Mouse (Mus musculus) forebrain, embryonic 12.5 days (tissue): ENCODE data around the gene Pitpnc1. TPM values are rescaled to one million over a fixed set of nuclear protein-coding genes. Genes with fewer than 3 reads are reported as not detected.

ENCODE experiments used
- ATAC-seq: fragments of 200-750 bp; cut with Nextera tagmentation; 2 replicates; pipeline ENCODE4 v1.8.0; 2017; ENCODE audit warnings: moderate TSS enrichment; ENCODE audit not compliant: low FRiP score
- H3K27ac ChIP-seq: fragments of 300-500 bp; sonication (generic); 2 replicates; pipeline ENCODE4 v1.5.1; 2016; ENCODE audit warnings: mild to moderate bottlenecking
- H3K27me3 ChIP-seq: fragments of 300-500 bp; sonication (generic); 2 replicates; pipeline ENCODE4 v1.6.1; 2016; ENCODE audit warnings: mild to moderate bottlenecking
- H3K36me3 ChIP-seq: fragments of 300-500 bp; sonication (generic); replicated peaks from 2 replicates; pipeline ENCODE4 v1.6.1; 2016; ENCODE audit warnings: mild to moderate bottlenecking
- H3K4me1 ChIP-seq: fragments of 300-500 bp; sonication (generic); 2 replicates; pipeline ENCODE4 v1.6.1; 2016
- H3K4me2 ChIP-seq: fragments of 300-500 bp; sonication (generic); 2 replicates; pipeline ENCODE4 v1.6.1; 2016; ENCODE audit warnings: mild to moderate bottlenecking, moderate library complexity
- H3K4me3 ChIP-seq: fragments of 300-500 bp; sonication (generic); replicated peaks from 2 replicates; pipeline ENCODE4 v1.5.1; 2016; ENCODE audit warnings: mild to moderate bottlenecking
- H3K9ac ChIP-seq: fragments of 300-500 bp; sonication (generic); 2 replicates; pipeline ENCODE4 v1.6.1; 2016; ENCODE audit warnings: mild to moderate bottlenecking
- H3K9me3 ChIP-seq: fragments of 300-500 bp; sonication (generic); 2 replicates; pipeline ENCODE4 v1.6.1; 2016
- WGBS: fragments of 180-500 bp; shearing (Covaris S2); methylation state at CpG from one replicate; pipeline ENCODE4 v1.1.7; 2016; 5-methylcytosine and 5-hydroxymethylcytosine counted together
- polyA plus RNA-seq: library from polyadenylated mRNA; unstranded; fragments of >200 nt; fragmentation: Nextera tagmentation; extraction: Ambion mirVana; gene quantifications from 2 replicates; pipeline ENCODE4 v1.2.1, GENCODE M21; 2016

Pitpnc1 gene
- polyA plus RNA-seq, 1 experiment from 2014 or later: 34.7 TPM

- H3K27me3 ChIP-seq: no peaks in the 10 kb centered on the region
- ATAC-seq: no peak
- H3K27ac ChIP-seq: no peak overlapping the region
- H3K4me1 ChIP-seq: peaks cover 12% of the 10 kb centered on the region
- no peak overlapping the region for H3K4me3 ChIP-seq
- WGBS: 50% methylated on average over 18 of the region's 18 CpGs
- H3K9me3 ChIP-seq: no peaks in the 10 kb centered on the region
- H3K4me2 ChIP-seq: no peak overlapping the region
- H3K36me3 ChIP-seq: no peaks in the 10 kb centered on the region; the same call in 1 of the 2 replicates
- H3K9ac ChIP-seq: no peak overlapping the region
Measured at GRCm38 (mm10) chr11:107323173-107323572, 147.3 kb downstream of the Pitpnc1 start.

- peaks cover 17% of the 10 kb centered on the region for H3K4me1 ChIP-seq
- H3K36me3 ChIP-seq: no peaks in the 10 kb centered on the region; the same call in 1 of the 2 replicates
- H3K27me3 ChIP-seq: no peaks in the 10 kb centered on the region
- no peak overlapping the region for H3K27ac ChIP-seq
- H3K4me2 ChIP-seq: no peak overlapping the region
- no peak overlapping the region for H3K4me3 ChIP-seq
- ATAC-seq: no peak
- WGBS: 94% methylated on average over 13 of the region's 13 CpGs
- no peak overlapping the region for H3K9ac ChIP-seq
- H3K9me3 ChIP-seq: no peaks in the 10 kb centered on the region
Measured at GRCm38 (mm10) chr11:107322226-107322625, 148.3 kb downstream of the Pitpnc1 start.

GRCm38 (mm10) chr11:107321819-107322218, 148.7 kb downstream of the Pitpnc1 start:
- Histone ChIP-seq H3K9ac (no peak overlapping the region), H3K27ac (no peak overlapping the region), H3K27me3 (no peaks in the 10 kb centered on the region), H3K36me3 (no peaks in the 10 kb centered on the region; the same call in 1 of the 2 replicates), H3K4me2 (no peak overlapping the region), H3K4me1 (peaks cover 17% of the 10 kb centered on the region), H3K4me3 (no peak overlapping the region), H3K9me3 (no peaks in the 10 kb centered on the region)
- 93% methylated on average over 3 of the region's 3 CpGs for WGBS
- ATAC-seq: no peak

- ATAC-seq: no peak
Measured at GRCm38 (mm10) chr11:107319861-107320260, 150.6 kb downstream of the Pitpnc1 start.

GRCm38 (mm10) chr11:107317653-107318281, 152.7 kb downstream of the Pitpnc1 start:
- no peaks in the 10 kb centered on the region for H3K9me3 ChIP-seq
- no peaks in the 10 kb centered on the region for H3K27me3 ChIP-seq
- 82% methylated on average over 14 of the region's 14 CpGs for WGBS
- H3K9ac ChIP-seq: no peak overlapping the region
- H3K4me2 ChIP-seq: no peak overlapping the region
- ATAC-seq: no peak
- no peak overlapping the region for H3K27ac ChIP-seq
- peaks cover 4% of the 10 kb centered on the region; the same call in 1 of the 2 replicates for H3K4me1 ChIP-seq
- peaks cover 14% of the 10 kb centered on the region; the same call in 1 of the 2 replicates for H3K36me3 ChIP-seq
- H3K4me3 ChIP-seq: no peak overlapping the region

More at GRCm38 (mm10) chr11:107319861-107320260, 150.6 kb downstream of the Pitpnc1 start:
- no peaks in the 10 kb centered on the region for H3K27me3 ChIP-seq
- WGBS: 55% methylated on average over 10 of the region's 10 CpGs
- no peak overlapping the region for H3K4me2 ChIP-seq
- no peak overlapping the region for H3K9ac ChIP-seq
- peaks cover 4% of the 10 kb centered on the region; the same call in 1 of the 2 replicates for H3K4me1 ChIP-seq
- no peaks in the 10 kb centered on the region for H3K9me3 ChIP-seq
- no peak overlapping the region for H3K27ac ChIP-seq
- no peak overlapping the region for H3K4me3 ChIP-seq
- peaks cover 5% of the 10 kb centered on the region; the same call in 1 of the 2 replicates for H3K36me3 ChIP-seq

- 86% methylated on average over 15 of the region's 15 CpGs for WGBS
- no peak overlapping the region for H3K27ac ChIP-seq
- ATAC-seq: no peak
Measured at GRCm38 (mm10) chr11:107315475-107315874, 155.0 kb downstream of the Pitpnc1 start.

GRCm38 (mm10) chr11:107310338-107311121, 160.0 kb downstream of the Pitpnc1 start:
- Histone ChIP-seq H3K9ac (no peak overlapping the region), H3K4me1 (no peaks in the 10 kb centered on the region; the same call in 1 of the 2 replicates), H3K9me3 (peaks cover 9% of the 10 kb centered on the region; the same call in 1 of the 2 replicates), H3K4me3 (no peak overlapping the region), H3K36me3 (peaks cover 17% of the 10 kb centered on the region; the same call in 1 of the 2 replicates), H3K27me3 (no peaks in the 10 kb centered on the region), H3K27ac (peak overlapping the region; percentile 42; the same call in 1 of the 2 replicates), H3K4me2 (no peak overlapping the region)
- whole genome bisulfite sequencing: 88% methylated on average over 20 of the region's 20 CpGs
- ATAC-seq: no peak

More at GRCm38 (mm10) chr11:107315475-107315874, 155.0 kb downstream of the Pitpnc1 start:
- H3K9ac ChIP-seq: no peak overlapping the region
- H3K4me1 ChIP-seq: peaks cover 4% of the 10 kb centered on the region; the same call in 1 of the 2 replicates
- H3K4me3 ChIP-seq: no peak overlapping the region
- H3K27me3 ChIP-seq: no peaks in the 10 kb centered on the region
- no peak overlapping the region for H3K4me2 ChIP-seq
- H3K36me3 ChIP-seq: peaks cover 14% of the 10 kb centered on the region; the same call in 1 of the 2 replicates
- no peaks in the 10 kb centered on the region for H3K9me3 ChIP-seq

- no peak overlapping the region for H3K27ac ChIP-seq
- H3K9ac ChIP-seq: no peak overlapping the region
- 64% methylated on average over 11 of the region's 11 CpGs for WGBS
- H3K4me1 ChIP-seq: no peaks in the 10 kb centered on the region; the same call in 1 of the 2 replicates
- H3K27me3 ChIP-seq: no peaks in the 10 kb centered on the region
- peaks cover 9% of the 10 kb centered on the region; the same call in 1 of the 2 replicates for H3K9me3 ChIP-seq
- no peak overlapping the region for H3K4me3 ChIP-seq
- 0 out of 2 replicates have a peak, but pooled peaks cover 4% of the 10 kb centered on the region for H3K36me3 ChIP-seq
- H3K4me2 ChIP-seq: no peak overlapping the region
- no peak for ATAC-seq
Measured at GRCm38 (mm10) chr11:107306170-107306569, 164.3 kb downstream of the Pitpnc1 start.

- Histone ChIP-seq H3K4me3 (no peak overlapping the region), H3K27ac (no peak overlapping the region), H3K4me2 (no peak overlapping the region), H3K4me1 (no peaks in the 10 kb centered on the region; the same call in 1 of the 2 replicates), H3K9ac (no peak overlapping the region), H3K27me3 (no peaks in the 10 kb centered on the region), H3K9me3 (peaks cover 7% of the 10 kb centered on the region), H3K36me3 (no peaks in the 10 kb centered on the region; the same call in 1 of the 2 replicates)
- ATAC-seq: no peak
- 92% methylated on average over 4 of the region's 4 CpGs for WGBS
Measured at GRCm38 (mm10) chr11:107302141-107302540, 168.4 kb downstream of the Pitpnc1 start.

GRCm38 (mm10) chr11:107300235-107300634, 170.3 kb downstream of the Pitpnc1 start:
- Histone ChIP-seq H3K4me1 (no peaks in the 10 kb centered on the region), H3K9ac (no peak overlapping the region), H3K36me3 (no peaks in the 10 kb centered on the region; the same call in 1 of the 2 replicates), H3K4me3 (no peak overlapping the region), H3K4me2 (no peak overlapping the region), H3K9me3 (peaks cover 7% of the 10 kb centered on the region), H3K27ac (no peak overlapping the region), H3K27me3 (no peaks in the 10 kb centered on the region)
- ATAC-seq: no peak

- no peaks in the 10 kb centered on the region for H3K27me3 ChIP-seq
- 89% methylated on average over 9 of the region's 9 CpGs for WGBS
- H3K9ac ChIP-seq: no peak overlapping the region
- no peak overlapping the region for H3K4me3 ChIP-seq
- no peak for ATAC-seq
- H3K36me3 ChIP-seq: peaks cover 3% of the 10 kb centered on the region; the same call in 1 of the 2 replicates
- no peak overlapping the region for H3K4me2 ChIP-seq
- peaks cover 7% of the 10 kb centered on the region for H3K9me3 ChIP-seq
- no peaks in the 10 kb centered on the region for H3K4me1 ChIP-seq
- no peak overlapping the region for H3K27ac ChIP-seq
Measured at GRCm38 (mm10) chr11:107299511-107300120, 170.9 kb downstream of the Pitpnc1 start.

- no peak overlapping the region for H3K4me2 ChIP-seq
- H3K4me1 ChIP-seq: no peaks in the 10 kb centered on the region
- peaks cover 3% of the 10 kb centered on the region; the same call in 1 of the 2 replicates for H3K36me3 ChIP-seq
- no peak for ATAC-seq
- no peak overlapping the region for H3K9ac ChIP-seq
- no peaks in the 10 kb centered on the region for H3K27me3 ChIP-seq
- H3K9me3 ChIP-seq: peaks cover 7% of the 10 kb centered on the region
- H3K4me3 ChIP-seq: no peak overlapping the region
- H3K27ac ChIP-seq: no peak overlapping the region
- 96% methylated on average over 4 of the region's 4 CpGs for WGBS
Measured at GRCm38 (mm10) chr11:107296176-107296575, 174.3 kb downstream of the Pitpnc1 start.
